Mouse (Mus musculus) small intestine, adult 2 months (tissue): ENCODE measurements around the gene Tssk3.

Experiments
- CTCF ChIP-seq: fragments of 200-500 bp; IDR thresholded peaks from 2 replicates; pipeline ENCODE4 v1.5.1; 2012; ENCODE audit warnings: low read depth, mild to moderate bottlenecking, control low read depth, inconsistent platforms, low read length, moderate library complexity, mixed read lengths; ENCODE audit not compliant: insufficient replicate concordance, insufficient read length; ENCODE audit errors: extremely low read depth
- POLR2A ChIP-seq: fragments of 200-500 bp; IDR thresholded peaks from 2 replicates; pipeline ENCODE4 v1.6.1; 2012; ENCODE audit warnings: low read depth, mild to moderate bottlenecking, control low read depth, inconsistent platforms, low read length, moderate library complexity

GRCm38 (mm10) chr4:129540012-129540411 is 49.2 kb upstream of the Tssk3 start:
- TF ChIP-seq CTCF (peak; percentile 52; the same call in 1 of the 2 replicates), POLR2A (no peak)
